Mouse (Mus musculus) urinary bladder, postnatal 14 days (tissue): ENCODE measurements at regions not wholly inside any gene's neighbourhood (a gene's known extent, or its start where the extent isn't known, plus 50 kb on each side); places are given as distances from the start of the nearest gene placed in this dataset.

Source experiments
- DNase-seq: peaks from one replicate; pipeline ENCODE4 v3.0.0; 2021; ENCODE audit warnings: low spot score

- DNase-seq, result no peak
These were observed 245.2 kb downstream of the Sv2b start for GRCm38 (mm10) chr7:75063816-75064215.

- DNase-seq, result no peak
These were observed 258.8 kb downstream of the Sv2b start for GRCm38 (mm10) chr7:75050231-75050630.

GRCm38 (mm10) chr7:75049751-75050150, 259.3 kb downstream of the Sv2b start:
- DNase-seq, result peak; percentile 15

- DNase-seq, result no peak
These were observed 260.2 kb downstream of the Sv2b start for GRCm38 (mm10) chr7:75048822-75049221.

GRCm38 (mm10) chr7:75047827-75048226, 261.2 kb downstream of the Sv2b start:
- DNase-seq, result no peak

- no peak for DNase-seq
These were observed 268.2 kb downstream of the Sv2b start for GRCm38 (mm10) chr7:75040871-75041270.

- DNase-seq, result no peak
These were observed 282.9 kb downstream of the Sv2b start for GRCm38 (mm10) chr7:75026191-75026590.

GRCm38 (mm10) chr7:75021966-75022365, 287.1 kb downstream of the Sv2b start:
- no peak for DNase-seq

- no peak for DNase-seq
These were observed 290.4 kb downstream of the Sv2b start for GRCm38 (mm10) chr7:75018640-75019039.

- DNase-seq, result no peak
These were observed 300.6 kb downstream of the Sv2b start for GRCm38 (mm10) chr7:75008481-75008880.

- DNase-seq, result peak; percentile 37
These were observed 318.9 kb downstream of the Sv2b start for GRCm38 (mm10) chr7:74990198-74990597.

GRCm38 (mm10) chr7:74979479-74979878, 329.6 kb downstream of the Sv2b start:
- no peak for DNase-seq

- no peak for DNase-seq
These were observed 333.1 kb downstream of the Sv2b start for GRCm38 (mm10) chr7:74975986-74976385.

GRCm38 (mm10) chr7:74974448-74974847, 334.6 kb downstream of the Sv2b start:
- DNase-seq, result no peak

GRCm38 (mm10) chr7:74944421-74945098, 364.5 kb downstream of the Sv2b start:
- DNase-seq, result no peak

- peak; percentile 3 for DNase-seq
These were observed 366.1 kb downstream of the Sv2b start for GRCm38 (mm10) chr7:74942917-74943316.

GRCm38 (mm10) chr7:74942146-74942545, 366.9 kb downstream of the Sv2b start:
- DNase-seq, result no peak

GRCm38 (mm10) chr7:74929142-74929829, 374.7 kb upstream of the Slco3a1 start:
- DNase-seq, result no peak

- DNase-seq, result no peak
These were observed 373.8 kb upstream of the Slco3a1 start for GRCm38 (mm10) chr7:74928226-74928927.

- no peak for DNase-seq
These were observed 372.1 kb upstream of the Slco3a1 start for GRCm38 (mm10) chr7:74926729-74927128.

GRCm38 (mm10) chr7:74924156-74924555, 369.6 kb upstream of the Slco3a1 start:
- DNase-seq, result no peak

GRCm38 (mm10) chr7:74908311-74908962, 353.9 kb upstream of the Slco3a1 start:
- no peak for DNase-seq

- no peak for DNase-seq
These were observed 352.8 kb upstream of the Slco3a1 start for GRCm38 (mm10) chr7:74907391-74907790.
